Mouse (Mus musculus) small intestine, adult 2 months (tissue): ENCODE results near the gene Samd14. TPM values are rescaled to one million over a fixed set of nuclear protein-coding genes. Genes with fewer than 3 reads are reported as not detected.

ENCODE experiments used
- H3K27ac ChIP-seq: fragments of 200-500 bp; 2 replicates; pipeline ENCODE4 v1.5.1; 2012; ENCODE audit warnings: low read depth, low read length, control low read depth, inconsistent platforms; ENCODE audit not compliant: insufficient read depth
- H3K27me3 ChIP-seq: fragments of 200-500 bp; 2 replicates; pipeline ENCODE4 v1.6.1; 2012; ENCODE audit warnings: mild to moderate bottlenecking, moderate library complexity, low read length, inconsistent platforms; ENCODE audit not compliant: control insufficient read depth, insufficient read depth
- H3K36me3 ChIP-seq: fragments of 200-500 bp; 2 replicates; pipeline ENCODE4 v1.6.1; 2012; ENCODE audit warnings: mild to moderate bottlenecking, low read length, control low read depth, inconsistent platforms; ENCODE audit not compliant: control insufficient read depth, insufficient read depth
- H3K4me1 ChIP-seq: fragments of 200-500 bp; 2 replicates; pipeline ENCODE4 v1.6.1; 2012; ENCODE audit warnings: low read length, inconsistent platforms, mixed read lengths; ENCODE audit not compliant: control insufficient read depth, insufficient read depth, insufficient read length
- H3K4me3 ChIP-seq: fragments of 200-500 bp; 2 replicates; pipeline ENCODE4 v1.5.1; 2012; ENCODE audit warnings: low read depth, mild to moderate bottlenecking, control low read depth, inconsistent platforms, low read length, moderate library complexity
- CTCF ChIP-seq: fragments of 200-500 bp; IDR thresholded peaks from 2 replicates; pipeline ENCODE4 v1.5.1; 2012; ENCODE audit warnings: low read depth, mild to moderate bottlenecking, control low read depth, inconsistent platforms, low read length, moderate library complexity, mixed read lengths; ENCODE audit not compliant: insufficient replicate concordance, insufficient read length; ENCODE audit errors: extremely low read depth
- POLR2A ChIP-seq: fragments of 200-500 bp; IDR thresholded peaks from 2 replicates; pipeline ENCODE4 v1.6.1; 2012; ENCODE audit warnings: low read depth, mild to moderate bottlenecking, control low read depth, inconsistent platforms, low read length, moderate library complexity
- WGBS: fragments of 180-500 bp; shearing (Covaris S2); methylation state at CpG from one replicate; pipeline ENCODE4 v1.1.7; 2018; 5-methylcytosine and 5-hydroxymethylcytosine counted together
- polyA plus RNA-seq: library from polyadenylated mRNA; depleted of rRNA; stranded (reverse); fragments of >200 nt; gene quantifications from 2 replicates; pipeline ENCODE4 v1.2.3, GENCODE M21; 2012

Gene Samd14
- polyA plus RNA-seq, 1 experiment, result 7.2 TPM

- H3K27me3 ChIP-seq, result no peaks in the 10 kb centered on the region; the same call in 1 of the 2 replicates
- no peak overlapping the region for H3K27ac ChIP-seq
- 66% methylated on average over 5 of the region's 5 CpGs for WGBS
- H3K4me1 ChIP-seq, result peaks cover 2% of the 10 kb centered on the region; the same call in 1 of the 2 replicates
- H3K4me3 ChIP-seq, result no peak overlapping the region
- no peaks in the 10 kb centered on the region for H3K36me3 ChIP-seq
- TF ChIP-seq CTCF (no peak), POLR2A (no peak)
These were observed 36.8 kb upstream of the Samd14 start for GRCm38 (mm10) chr11:94972887-94973286.

- 60% methylated on average over 4 of the region's 4 CpGs for WGBS
- H3K27me3 ChIP-seq, result no peaks in the 10 kb centered on the region; the same call in 1 of the 2 replicates
- TF ChIP-seq POLR2A, result no peak
- TF ChIP-seq CTCF, result no peak
- no peaks in the 10 kb centered on the region for H3K36me3 ChIP-seq
- no peak overlapping the region for H3K27ac ChIP-seq
- peaks cover 2% of the 10 kb centered on the region; the same call in 1 of the 2 replicates for H3K4me1 ChIP-seq
- H3K4me3 ChIP-seq, result no peak overlapping the region
These were observed 36.4 kb upstream of the Samd14 start for GRCm38 (mm10) chr11:94973313-94973712.

GRCm38 (mm10) chr11:94974951-94975350, 34.7 kb upstream of the Samd14 start:
- 78% methylated on average over 2 of the region's 2 CpGs for WGBS
- no peak for TF ChIP-seq CTCF
- TF ChIP-seq POLR2A, result no peak
- Histone ChIP-seq H3K4me1 (peaks cover 2% of the 10 kb centered on the region; the same call in 1 of the 2 replicates), H3K27ac (no peak overlapping the region), H3K4me3 (no peak overlapping the region), H3K27me3 (no peaks in the 10 kb centered on the region; the same call in 1 of the 2 replicates), H3K36me3 (no peaks in the 10 kb centered on the region)

GRCm38 (mm10) chr11:94976199-94976598, 33.5 kb upstream of the Samd14 start, which contains the start of gene Sgca:
Gene Sgca, minus strand, starts transcription at chr11:94976327.
- WGBS, result 72% methylated on average over 5 of the region's 5 CpGs
- TF ChIP-seq CTCF (no peak), POLR2A (no peak)
- no peaks in the 10 kb centered on the region; the same call in 1 of the 2 replicates for H3K27me3 ChIP-seq

DNA sequence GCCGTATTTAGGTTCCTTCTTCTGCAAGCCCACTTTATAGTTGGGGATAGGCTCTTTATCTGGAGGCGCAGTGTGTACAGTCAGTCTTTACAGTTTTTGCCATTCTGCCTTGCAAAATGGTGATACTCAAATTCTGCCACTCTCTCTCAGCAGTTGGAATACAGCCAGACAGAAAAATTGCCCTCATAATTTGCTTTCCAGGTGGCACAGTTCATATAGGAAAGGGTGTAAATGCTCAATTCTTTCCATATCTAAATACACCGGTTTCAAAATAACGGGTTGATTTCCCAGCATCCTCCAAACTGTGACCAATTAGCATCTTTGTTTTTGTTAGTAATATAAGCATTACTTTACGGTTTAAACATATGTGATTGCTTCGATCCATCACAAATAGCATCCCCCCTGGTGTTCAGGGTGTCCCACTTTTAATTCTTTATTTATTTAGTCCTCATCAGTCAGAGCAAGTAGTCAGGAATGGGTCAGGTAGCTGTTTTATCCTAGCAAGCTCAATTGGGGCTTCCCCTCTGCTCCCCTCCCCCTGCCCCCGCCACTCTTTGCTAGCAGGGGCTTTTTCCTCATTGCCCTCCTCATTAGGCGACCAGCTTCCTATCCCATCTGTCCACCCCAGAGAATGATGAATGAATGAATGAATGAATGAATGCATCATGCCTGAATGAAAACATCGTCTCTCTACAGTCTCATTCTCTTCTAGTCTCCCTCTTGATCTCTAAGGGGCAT, 31.3 kb upstream of the Samd14 start:
- TF ChIP-seq CTCF, result no peak
- no peak for TF ChIP-seq POLR2A
- Histone ChIP-seq H3K27me3 (no peaks in the 10 kb centered on the region), H3K4me1 (no peaks in the 10 kb centered on the region), H3K27ac (no peak overlapping the region), H3K36me3 (no peaks in the 10 kb centered on the region), H3K4me3 (no peak overlapping the region)
- 40% methylated on average over 9 of the region's 9 CpGs for WGBS

More at GRCm38 (mm10) chr11:94976199-94976598, 33.5 kb upstream of the Samd14 start, which contains the start of gene Sgca:
- no peak within 1 kb of the TSS for H3K27ac ChIP-seq
- no peak within 1 kb of the TSS for H3K4me3 ChIP-seq
- no peaks in the 10 kb centered on the region for H3K4me1 ChIP-seq
- no peaks in the 10 kb centered on the region for H3K36me3 ChIP-seq

- Histone ChIP-seq H3K36me3 (no peaks in the 10 kb centered on the region), H3K4me3 (peak overlapping the region; percentile 25), H3K27ac (no peak overlapping the region), H3K4me1 (no peaks in the 10 kb centered on the region), H3K27me3 (no peaks in the 10 kb centered on the region)
- WGBS, result under 1% methylated on average over 20 of the region's 20 CpGs
- TF ChIP-seq CTCF, result peak; percentile 98; the same call in 1 of the 2 replicates
- no peak for TF ChIP-seq POLR2A
These were observed 30.7 kb upstream of the Samd14 start for GRCm38 (mm10) chr11:94978947-94979346.

DNA sequence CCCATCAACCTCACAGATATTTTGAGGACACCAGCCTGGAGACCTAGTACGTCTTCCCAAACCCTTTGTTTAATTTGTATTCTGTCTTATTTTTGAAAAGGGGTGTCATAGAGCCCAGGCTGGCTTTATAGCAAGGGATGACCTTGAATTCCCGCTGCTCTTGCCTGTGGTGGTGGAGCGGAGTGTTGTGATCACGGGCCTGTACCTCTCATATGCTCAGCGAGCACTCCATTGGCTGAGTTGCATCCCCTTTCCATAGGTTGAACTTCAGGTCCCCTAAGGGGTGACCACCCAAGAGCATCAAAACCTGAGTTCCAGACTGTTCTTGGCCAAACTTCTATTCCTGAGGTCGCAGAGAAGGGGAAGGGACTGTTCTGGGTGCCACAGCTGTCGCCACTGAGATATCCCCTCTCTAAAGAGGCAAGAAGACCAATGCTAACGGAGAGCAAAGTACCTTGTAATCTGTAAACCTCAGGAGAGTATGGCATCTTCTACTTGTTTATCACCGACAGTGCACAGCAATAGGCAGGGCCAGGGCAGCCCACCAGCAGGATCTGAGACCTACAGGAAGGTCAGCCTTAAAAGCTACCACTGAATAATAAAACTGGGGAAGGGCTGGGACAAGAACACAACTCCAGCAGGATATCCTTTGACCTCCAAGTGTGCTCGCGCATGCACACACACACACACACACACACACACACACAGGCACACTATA, 30.1 kb upstream of the Samd14 start:
- H3K27me3 ChIP-seq, result no peaks in the 10 kb centered on the region
- WGBS, result 80% methylated on average over 11 of the region's 11 CpGs
- no peaks in the 10 kb centered on the region for H3K36me3 ChIP-seq
- H3K4me3 ChIP-seq, result no peak overlapping the region
- TF ChIP-seq POLR2A, result no peak
- TF ChIP-seq CTCF, result no peak
- H3K4me1 ChIP-seq, result no peaks in the 10 kb centered on the region
- no peak overlapping the region for H3K27ac ChIP-seq
